In the genomic region with DNA sequence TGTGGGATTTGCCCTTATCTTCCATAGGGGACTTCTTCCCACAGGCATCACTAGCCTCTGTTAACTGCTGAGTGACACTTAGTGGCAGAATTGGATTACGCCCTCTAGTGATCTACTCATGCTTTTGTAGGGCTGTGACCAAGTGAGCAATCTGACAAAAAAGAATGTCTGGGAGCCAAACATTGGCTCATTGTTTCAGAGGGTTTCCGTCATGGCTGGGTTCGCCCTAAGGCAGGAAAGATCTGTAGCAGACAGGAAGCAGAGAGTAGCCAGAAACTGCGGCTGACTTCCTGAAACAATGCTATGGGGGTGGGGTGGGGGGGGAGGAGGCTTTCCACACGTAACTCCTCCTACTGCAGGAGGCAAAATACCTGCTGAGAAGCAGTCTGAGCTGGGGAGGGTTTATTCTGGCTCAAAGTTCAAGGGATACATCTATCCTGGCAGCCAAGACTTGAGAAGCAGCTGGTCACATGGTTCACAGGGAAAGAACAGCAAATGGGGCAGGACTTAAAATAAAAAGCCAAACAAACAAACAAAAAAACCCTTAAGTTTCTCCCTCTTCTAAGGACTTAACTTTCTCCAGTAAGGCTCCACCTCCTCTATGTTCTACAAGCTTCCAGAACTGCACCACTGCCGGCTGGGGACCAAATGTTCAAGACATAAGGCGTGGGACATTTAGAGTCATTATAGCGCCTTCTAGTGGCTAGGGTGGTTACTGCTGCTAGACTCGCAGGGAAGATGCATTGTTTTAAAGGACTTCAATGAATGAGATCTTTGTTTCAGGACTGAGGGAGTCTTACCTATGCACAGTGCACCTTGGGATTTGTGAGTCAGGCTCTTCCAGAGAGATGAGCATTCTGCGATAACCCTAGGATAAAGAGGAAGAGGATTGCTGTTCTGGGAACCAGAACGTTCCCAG, we compare ENCODE assay signal across 9 mouse cellular contexts.
DNase-seq lines count a peak whose midpoint lies in the region; ATAC-seq and TF ChIP-seq lines count a peak whose summit lies in the region.
"Had no signal": no experiment of that assay in that cellular context is flagged by ENCODE, and none has a peak within 500 bp of the region (broad histone marks: within the 10 kb centered on the region; RNA-seq: fewer than 3 reads in every experiment).

No protein-coding gene starts in this region.

- H3K4me3 ChIP-seq in lung, embryonic 14.5 days (ENCODE audit: low read depth, low read length) = no peak overlapping the region
- H3K4me3 ChIP-seq in neural tube, embryonic 14.5 days (ENCODE audit: low read depth, low read length) = no peak overlapping the region
- H3K4me3 ChIP-seq: heart, embryonic 15.5 days had no signal

- H3K9ac ChIP-seq in lung, embryonic 14.5 days = no peak overlapping the region
- H3K9ac ChIP-seq in neural tube, embryonic 14.5 days (replicated peaks; ENCODE audit: low read depth, low read length) = no peak overlapping the region
- H3K9ac ChIP-seq: heart, embryonic 15.5 days had no signal

- H3K27ac ChIP-seq in lung, embryonic 14.5 days (ENCODE audit: low read depth) = no peak overlapping the region
- H3K27ac ChIP-seq in neural tube, embryonic 14.5 days (ENCODE audit: low read depth, low read length) = 0 out of 2 replicates have a peak overlapping the region, but pooled peaks have one; percentile 12
- H3K27ac ChIP-seq: heart, embryonic 15.5 days had no signal

- no peaks in the 10 kb centered on the region for H3K9me3 ChIP-seq in lung, embryonic 14.5 days (ENCODE audit: low read depth, low read length)
- H3K9me3 ChIP-seq in neural tube, embryonic 14.5 days (ENCODE audit: control insufficient read depth, low read length) = no peaks in the 10 kb centered on the region
- H3K9me3 ChIP-seq: heart, embryonic 15.5 days had no signal

- no peaks in the 10 kb centered on the region for H3K27me3 ChIP-seq in lung, embryonic 14.5 days (ENCODE audit: insufficient read depth, low read length)
- H3K27me3 ChIP-seq in neural tube, embryonic 14.5 days (ENCODE audit: control insufficient read depth, insufficient read depth, low read length) = no peaks in the 10 kb centered on the region

- no peaks in the 10 kb centered on the region for H3K36me3 ChIP-seq in lung, embryonic 14.5 days (ENCODE audit: insufficient read depth)
- no peaks in the 10 kb centered on the region for H3K36me3 ChIP-seq in neural tube, embryonic 14.5 days (ENCODE audit: control insufficient read depth, insufficient read depth, low read length)
- H3K36me3 ChIP-seq: heart, embryonic 15.5 days had no signal

- H3K4me1 ChIP-seq in lung, embryonic 14.5 days (ENCODE audit: insufficient read depth) = no peaks in the 10 kb centered on the region
- H3K4me1 ChIP-seq in neural tube, embryonic 14.5 days (ENCODE audit: control insufficient read depth, insufficient read depth, low read length) = peaks cover 2% of the 10 kb centered on the region; the same call in 1 of the 2 replicates

- WGBS in lung, embryonic 14.5 days = 43% methylated on average over 11 of the region's 11 CpGs
- 54% methylated on average over 11 of the region's 11 CpGs for WGBS in neural tube, embryonic 14.5 days

- TF ChIP-seq CTCF in lung, embryonic 14.5 days (IDR thresholded peaks at IDR 0.05; ENCODE audit: low read depth) = peak; percentile 53

- no peak for ATAC-seq in lung, embryonic 14.5 days (ENCODE audit: insufficient read depth)
- no peak for ATAC-seq in neural tube, embryonic 14.5 days (ENCODE audit: low read depth)

- DNase-seq in cerebellum, adult 9-10 months = peak; percentile 6
- no peak for DNase-seq in cerebellum, adult 8-10 months
- peak; percentile 42 for DNase-seq in lung, embryonic 14.5 days
- no peak for DNase-seq in lung, adult 18-20 months
- DNase-seq in embryo, embryonic 9.5 days (ENCODE audit: extremely low spot score) = peak; percentile 36
- DNase-seq in spleen, postnatal 14 days (ENCODE audit: low spot score in 2 of 2) = no peak
- DNase-seq in heart, adult 18-20 months = no peak

- no peak overlapping the region for H3K4me2 ChIP-seq in lung, embryonic 14.5 days
- H3K4me2 ChIP-seq in neural tube, embryonic 14.5 days (ENCODE audit: low read depth, low read length) = no peak overlapping the region
- H3K4me2 ChIP-seq: heart, embryonic 15.5 days had no signal

Comparison
In these comparisons a context has a peak if more than half of its experiments do, and no peak if none do; other contexts are left out.
1. DNase-seq: peak in cerebellum, adult 9-10 months (single experiment), lung, embryonic 14.5 days (single experiment) and embryo, embryonic 9.5 days (single experiment); none in cerebellum, adult 8-10 months (single experiment), lung, adult 18-20 months (0 of 2), spleen, postnatal 14 days (0 of 2) and heart, adult 18-20 months (0 of 2).